Mouse (Mus musculus): ENCODE measurements at regions not wholly inside any gene's neighbourhood (a gene's known extent, or its start where the extent isn't known, plus 50 kb on each side); places are given as distances from the start of the nearest gene placed in this dataset.

DNA sequence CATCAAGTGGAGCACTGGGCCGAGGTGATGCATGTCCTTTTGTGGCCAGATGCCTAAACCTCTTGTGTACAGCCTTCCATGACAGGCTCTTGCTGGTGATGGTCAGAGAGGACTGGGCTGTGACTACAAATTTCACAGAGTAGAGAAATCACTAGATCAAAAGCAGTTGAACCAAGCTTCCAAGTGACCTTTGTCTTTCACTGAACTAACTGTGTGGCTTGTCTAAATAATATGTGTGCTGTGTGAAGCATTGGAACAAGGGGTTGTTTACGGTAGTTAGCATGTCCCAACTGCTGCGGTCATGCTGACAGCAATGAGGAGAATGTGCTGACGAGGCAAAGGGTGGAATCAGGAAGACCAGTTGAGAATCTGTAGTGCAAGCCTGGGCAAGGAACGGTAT, 55.3 kb upstream of the D16Ertd472e start:
- no peak for DNase-seq (ENCODE audit: low spot score)

DNA sequence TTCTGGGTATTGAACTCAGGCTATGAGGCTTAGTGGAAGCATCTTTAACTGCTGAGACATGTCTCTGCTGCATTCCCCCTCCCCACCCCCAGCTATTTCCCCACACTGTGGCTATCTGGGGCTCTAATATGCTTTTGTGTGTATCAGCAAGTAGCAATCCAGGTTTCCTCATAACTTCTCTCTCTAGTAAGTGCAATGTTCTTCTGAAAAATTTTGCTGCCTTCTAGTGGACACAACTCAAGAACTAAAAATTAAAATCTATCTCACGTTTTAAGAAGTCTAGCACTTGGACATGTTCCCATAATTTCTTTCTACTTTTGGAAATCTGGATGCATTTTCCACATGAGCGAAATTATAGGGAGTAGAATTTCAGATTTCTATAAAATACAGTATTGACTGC, 50.3 kb upstream of the D16Ertd472e start:
- DNase-seq (ENCODE audit: low spot score): no peak
